Mouse (Mus musculus) liver, postnatal 0 days (tissue): Measurements from ENCODE around the gene Anp32e.
"Not testable (repeated sequence)": the region's sequence is repeated elsewhere in the genome, so short reads cannot be mapped to it uniquely, and the experiment has no call there.

Experiments
- CTCF ChIP-seq: sonication (generic); IDR thresholded peaks from 2 replicates; pipeline ENCODE4 v1.5.1; 2016; ENCODE audit warnings: antibody characterized with exemption, low read depth
- EP300 ChIP-seq: IDR thresholded peaks from 2 replicates; pipeline ENCODE4 v1.6.1; 2016; ENCODE audit warnings: antibody characterized with exemption, low read depth, mild to moderate bottlenecking

- not testable (repeated sequence) for TF ChIP-seq CTCF, EP300
These were observed 8.5 kb upstream of the Anp32e start for GRCm38 (mm10) chr3:95920532-95920931.
